Mouse (Mus musculus): Measurements from ENCODE around the gene Fbxo3. TPM values are rescaled to one million over a fixed set of nuclear protein-coding genes. Genes with fewer than 3 reads are reported as not detected.

Fbxo3 gene
- 212 TPM for polyA plus RNA-seq (2014; fragmentation: Illumina TruSeq; extraction: RNeasy Lipid Tissue Mini Kit (QIAGEN cat#74804); ENCODE audit: low read depth, low replicate concordance)

DNA sequence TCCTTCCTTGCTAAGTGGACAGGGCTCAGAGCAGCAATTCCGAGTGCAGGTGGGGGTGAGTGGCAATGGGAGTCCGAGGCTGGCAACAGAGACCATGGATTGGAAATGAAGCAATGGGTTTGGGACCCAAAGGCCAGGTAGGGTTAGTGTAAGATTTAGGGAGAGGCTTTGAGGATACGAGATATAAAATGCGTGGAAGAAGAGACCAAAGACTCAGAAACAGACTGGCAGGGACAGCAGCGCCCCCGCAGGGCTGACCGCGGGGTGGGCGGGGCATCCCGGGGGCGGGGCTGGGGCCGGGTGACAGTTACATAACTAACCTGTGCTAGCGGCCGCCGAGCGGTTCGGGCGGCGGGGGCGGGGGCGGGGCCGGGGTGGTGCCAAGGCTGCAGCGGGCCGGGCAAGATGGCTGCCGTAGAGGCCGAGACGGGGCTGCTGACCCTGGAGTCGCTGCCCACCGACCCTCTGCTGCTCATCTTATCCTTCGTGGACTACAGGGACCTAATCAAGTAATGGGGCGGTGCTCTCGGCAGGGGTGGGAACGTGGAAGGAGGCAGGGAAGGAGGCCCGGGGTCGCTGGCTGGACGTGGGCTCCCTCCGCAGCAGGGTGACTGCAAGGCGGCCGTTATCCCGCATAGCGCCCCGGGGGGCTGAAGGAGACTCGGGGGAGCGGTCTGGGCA lies at the start of gene Fbxo3:
Gene Fbxo3, plus strand, starts transcription at position 264 of the 681 bp plus-strand sequence.

GRCm38 (mm10) chr2:104028139-104028723 lies 710 bp downstream of the Fbxo3 start, which contains the start of gene 4931422A03Rik:
4931422A03Rik (minus strand) TSS chr2:104028361.

GRCm38 (mm10) chr2:104065526-104065925 lies 38.0 kb downstream of the Fbxo3 start, which contains the start of gene Gm10912:
Gm10912 (plus strand) TSS chr2:104065826.

DNA sequence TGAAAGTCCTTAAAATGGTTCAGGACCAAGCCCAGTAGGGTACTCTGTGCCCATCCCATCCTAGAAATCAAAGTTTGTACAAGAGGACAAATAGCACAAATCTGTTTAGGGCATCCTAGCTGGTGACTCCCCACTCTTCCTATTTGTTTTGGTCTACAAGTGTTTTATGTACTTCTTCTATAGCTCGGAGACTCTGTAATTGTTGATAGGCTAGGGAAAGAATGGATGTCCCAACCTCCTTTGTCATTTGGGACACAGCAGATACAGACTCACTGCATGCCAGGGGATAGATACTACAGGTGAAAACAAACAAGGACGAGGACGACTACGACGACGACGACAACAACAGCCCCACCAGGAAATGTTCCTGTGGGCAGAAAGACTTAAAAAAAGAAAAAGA lies 40.9 kb downstream of the Fbxo3 start, which contains the start of gene Gm10799:
Gene Gm10799, minus strand, starts transcription at position 101 of the 400 bp plus-strand sequence.

DNA sequence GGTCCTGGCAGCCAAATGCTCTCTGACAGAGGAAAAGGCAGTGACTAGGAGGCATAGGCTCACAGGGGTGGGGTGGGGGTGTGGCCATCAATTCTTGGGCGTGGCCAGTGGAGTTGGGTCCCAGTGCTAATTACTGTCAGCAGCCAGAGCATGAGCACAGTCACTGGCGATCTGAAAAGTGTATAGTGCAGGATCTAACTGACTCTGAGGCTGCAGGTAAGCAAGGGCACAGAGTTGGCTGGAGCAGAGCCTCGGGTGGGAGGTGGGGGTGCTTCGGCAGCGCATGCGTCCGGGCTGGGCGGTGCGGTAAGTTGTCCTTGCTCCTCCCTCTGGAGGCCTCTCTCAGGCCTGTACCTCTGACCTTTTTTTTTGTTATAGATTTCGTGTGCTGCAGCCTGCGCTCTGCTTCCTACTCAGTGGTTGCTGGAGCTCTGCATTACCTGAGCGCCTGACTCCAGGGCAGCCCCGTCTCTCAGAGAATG lies 42.2 kb downstream of the Fbxo3 start, which contains the start of gene Cd59b:
Gene Cd59b, plus strand, starts transcription at position 146 of the 482 bp plus-strand sequence.

GRCm38 (mm10) chr2:104095741-104096213 lies 68.3 kb downstream of the Fbxo3 start, which contains the start of gene Cd59a:
Cd59a (plus strand) TSS chr2:104095801.

Other genes starting within 250 kb of the Fbxo3 start
- 1,087 TPM for gene Caprin1, start 230.1 kb upstream of the Fbxo3 start, polyA plus RNA-seq (2014; fragmentation: Illumina TruSeq; extraction: RNeasy Lipid Tissue Mini Kit (QIAGEN cat#74804); ENCODE audit: low read depth, low replicate concordance)
- gene Lmo2, start 69.7 kb upstream of the Fbxo3 start, polyA plus RNA-seq (2014; fragmentation: Illumina TruSeq; extraction: RNeasy Lipid Tissue Mini Kit (QIAGEN cat#74804); ENCODE audit: low read depth, low replicate concordance): 32.8 TPM
- not detected for gene 4931422A03Rik, start 640 bp downstream of the Fbxo3 start, polyA plus RNA-seq (2014; fragmentation: Illumina TruSeq; extraction: RNeasy Lipid Tissue Mini Kit (QIAGEN cat#74804); ENCODE audit: low read depth, low replicate concordance)
- not detected for gene Gm10912, start 38.1 kb downstream of the Fbxo3 start, polyA plus RNA-seq (2014; fragmentation: Illumina TruSeq; extraction: RNeasy Lipid Tissue Mini Kit (QIAGEN cat#74804); ENCODE audit: low read depth, low replicate concordance)
- not detected for gene Gm10799, start 40.8 kb downstream of the Fbxo3 start, polyA plus RNA-seq (2014; fragmentation: Illumina TruSeq; extraction: RNeasy Lipid Tissue Mini Kit (QIAGEN cat#74804); ENCODE audit: low read depth, low replicate concordance)
- gene Cd59b, start 42.1 kb downstream of the Fbxo3 start, polyA plus RNA-seq (2014; fragmentation: Illumina TruSeq; extraction: RNeasy Lipid Tissue Mini Kit (QIAGEN cat#74804); ENCODE audit: low read depth, low replicate concordance): 19.0 TPM
- 320 TPM for gene Cd59a, start 68.1 kb downstream of the Fbxo3 start, polyA plus RNA-seq (2014; fragmentation: Illumina TruSeq; extraction: RNeasy Lipid Tissue Mini Kit (QIAGEN cat#74804); ENCODE audit: low read depth, low replicate concordance)
- not detected for gene A930018P22Rik, start 95.0 kb downstream of the Fbxo3 start, polyA plus RNA-seq (2014; fragmentation: Illumina TruSeq; extraction: RNeasy Lipid Tissue Mini Kit (QIAGEN cat#74804); ENCODE audit: low read depth, low replicate concordance)